ENCODE assay signal across 8 mouse cellular contexts in genomic region chr10:89872501-89873145, GRCm38 (mm10). TPM values are rescaled to one million over a fixed set of nuclear protein-coding genes. Genes with fewer than 3 reads are reported as not detected.
DNase-seq lines count a peak whose midpoint lies in the region; ATAC-seq and TF ChIP-seq lines count a peak whose summit lies in the region.

No protein-coding gene starts in this region.

- no peaks in the 10 kb centered on the region for H3K36me3 ChIP-seq in ES-E14 (ENCODE audit: control insufficient read depth, insufficient read depth, low read length, poor library complexity, severe bottlenecking)
- no peaks in the 10 kb centered on the region for H3K36me3 ChIP-seq in kidney, embryonic 15.5 days
- no peaks in the 10 kb centered on the region for H3K36me3 ChIP-seq in limb, embryonic 12.5 days

- no peak overlapping the region for H3K27ac ChIP-seq in ES-E14 (ENCODE audit: insufficient read depth, low read depth, low read length, poor library complexity, severe bottlenecking)
- H3K27ac ChIP-seq in cerebellum, adult 2 months (ENCODE audit: insufficient read depth, low read length): peak overlapping the region; percentile 90
- no peak overlapping the region for H3K27ac ChIP-seq in kidney, embryonic 15.5 days
- H3K27ac ChIP-seq in limb, embryonic 12.5 days: no peak overlapping the region

- peak overlapping the region; percentile 99 for H3K4me2 ChIP-seq in kidney, embryonic 15.5 days
- peak overlapping the region; percentile 96 for H3K4me2 ChIP-seq in limb, embryonic 12.5 days

- no peaks in the 10 kb centered on the region for H3K4me1 ChIP-seq in ES-E14 (ENCODE audit: control insufficient read depth in 2 of 2, insufficient read depth in 2 of 2, low read length in 2 of 2, poor library complexity in 1 of 2)
- no peaks in the 10 kb centered on the region for H3K4me1 ChIP-seq in cerebellum, adult 2 months (ENCODE audit: control insufficient read depth, insufficient read depth, low read length)
- H3K4me1 ChIP-seq in kidney, embryonic 15.5 days: peaks cover 13% of the 10 kb centered on the region
- H3K4me1 ChIP-seq in limb, embryonic 12.5 days (replicated peaks): peaks cover 8% of the 10 kb centered on the region

- H3K9me3 ChIP-seq in ES-E14 (ENCODE audit: control insufficient read depth, insufficient read depth, low read depth, low read length): no peaks in the 10 kb centered on the region
- no peaks in the 10 kb centered on the region for H3K9me3 ChIP-seq in kidney, embryonic 15.5 days (replicated peaks)
- no peaks in the 10 kb centered on the region for H3K9me3 ChIP-seq in limb, embryonic 12.5 days

- no peaks in the 10 kb centered on the region for H3K27me3 ChIP-seq in cerebellum, adult 2 months (ENCODE audit: control insufficient read depth, insufficient read depth, low read length)
- peaks cover 34% of the 10 kb centered on the region for H3K27me3 ChIP-seq in kidney, embryonic 15.5 days
- peaks cover 23% of the 10 kb centered on the region for H3K27me3 ChIP-seq in limb, embryonic 12.5 days

- H3K4me3 ChIP-seq in ES-E14 (ENCODE audit: insufficient read depth in 1 of 2, low read depth in 1 of 2, low read length in 2 of 2, poor library complexity in 1 of 2, severe bottlenecking in 1 of 2): peak overlapping the region; percentile 81 to 97
- peak overlapping the region; percentile 93 for H3K4me3 ChIP-seq in cerebellum, adult 2 months (replicated peaks; ENCODE audit: insufficient read depth, low read depth, low read length)
- H3K4me3 ChIP-seq in kidney, embryonic 15.5 days (replicated peaks): peak overlapping the region; percentile 63
- H3K4me3 ChIP-seq in limb, embryonic 12.5 days (replicated peaks): peak overlapping the region; percentile 64

- in situ Hi-C loops in ES-E14 (cut with MboI; ENCODE audit: low sequenced_read_pairs in 2 of 2, unreplicated experiment in 2 of 2): no loop called here

- no peak; the same call in 1 of the 2 replicates for TF ChIP-seq POLR2A in cerebellum, adult 2 months (IDR thresholded peaks at IDR 0.05; ENCODE audit: borderline replicate concordance, insufficient read depth, low read length)

- ATAC-seq in kidney, embryonic 15.5 days (replicated peaks; ENCODE audit: low FRiP score): peak; percentile 83
- ATAC-seq in limb, embryonic 12.5 days (ENCODE audit: insufficient number of reproducible peaks, insufficient read depth, low FRiP score, low TSS enrichment, low read depth): peak; percentile 87

- peak overlapping the region; percentile 71 for H3K9ac ChIP-seq in ES-E14 (ENCODE audit: insufficient read depth, low read depth, low read length, poor library complexity, severe bottlenecking)
- H3K9ac ChIP-seq in kidney, embryonic 15.5 days: peak overlapping the region; percentile 42
- peak overlapping the region; percentile 65 for H3K9ac ChIP-seq in limb, embryonic 12.5 days (replicated peaks)

- DNase-seq in ES-E14 (ENCODE audit: low read depth, low spot score): no peak
- DNase-seq in cerebellum, adult 2 months: peak; percentile 77 to 85
- DNase-seq in forelimb bud, embryonic 11.5 days (ENCODE audit: low read depth, low spot score): peak; percentile 48
- DNase-seq in neural tube, embryonic 10.5 days (ENCODE audit: extremely low spot score, low spot score): peak; percentile 49
- DNase-seq in spleen, adult 12 weeks (ENCODE audit: low spot score): no peak
- no peak for DNase-seq in adipocyte (ENCODE audit: low spot score)

- WGBS in cerebellum, adult 2 months: under 1% methylated on average over 50 of the region's 56 CpGs
- 1% methylated on average over 34 of the region's 56 CpGs for WGBS in kidney, embryonic 15.5 days
- WGBS in limb, embryonic 12.5 days: 0% methylated on average over 25 of the region's 56 CpGs

- peak; percentile 47; the same call in 1 of the 2 replicates for TF ChIP-seq CTCF in cerebellum, adult 2 months (IDR thresholded peaks at IDR 0.05; ENCODE audit: borderline replicate concordance, insufficient read depth, low read depth, low read length)

TF ChIP-seq in ES-E14, 5 proteins besides CTCF, POLR2A, EP300 and RAD21:
- TF ChIP-seq CHD2 (IDR thresholded peaks at IDR 0.05; ENCODE audit: low read depth, low read length): no peak
- TF ChIP-seq MAFK (IDR thresholded peaks at IDR 0.05; ENCODE audit: insufficient read depth, low read depth, low read length): no peak
- TF ChIP-seq ZC3H11A (IDR thresholded peaks at IDR 0.05; ENCODE audit: borderline replicate concordance, low read depth, low read length): no peak
- TF ChIP-seq HCFC1 (IDR thresholded peaks at IDR 0.05; ENCODE audit: borderline replicate concordance, insufficient read depth, low read length): no peak
- no peak for TF ChIP-seq ZNF384 (IDR thresholded peaks at IDR 0.05; ENCODE audit: low read depth, low read length)

RNA-seq across cellular contexts. Expression of gene Anks1b, which starts 0.7 kb away (rescaled TPM):
- total RNA-seq in ES-E14 (2012; rRNA removed): 2.6 and 3.9 TPM in 2 replicates
- 162 and 181 TPM in 2 replicates for polyA plus RNA-seq in cerebellum, adult 2 months (2012; rRNA removed)
- 2.5 and 4.1 TPM in 2 replicates for polyA plus RNA-seq in kidney, embryonic 15.5 days (2015; fragmentation: Nextera tagmentation; extraction: Ambion mirVana)
- 1.4 and 1.8 TPM in 2 replicates for polyA plus RNA-seq in limb, embryonic 12.5 days (2016; fragmentation: Nextera tagmentation; extraction: Ambion mirVana)

Comparison
In these comparisons a context has a peak if more than half of its experiments do, and no peak if none do; other contexts are left out.
1. DNase-seq: peak in cerebellum, adult 2 months (2 of 2), forelimb bud, embryonic 11.5 days (single experiment) and neural tube, embryonic 10.5 days (single experiment); none in ES-E14 (single experiment), spleen, adult 12 weeks (single experiment) and adipocyte (single experiment).
2. RNA of gene Anks1b, which starts 0.7 kb away (polyA plus RNA-seq): 162 to 181 TPM in cerebellum, adult 2 months; 2.5 to 4.1 TPM in kidney, embryonic 15.5 days and 1.4 to 1.8 TPM in limb, embryonic 12.5 days; every median in the first group is over 10 times any median in the second.
3. Peak in every context shown above with its lines, with median percentiles within 50 percentile points of each other: H3K4me3 ChIP-seq and H3K9ac ChIP-seq.